Mouse (Mus musculus) small intestine, adult 10 weeks (tissue): Measurements from ENCODE around the gene Gm6408. TPM values are rescaled to one million over a fixed set of nuclear protein-coding genes. Genes with fewer than 3 reads are reported as not detected.

Experiments
- polyA plus RNA-seq: library from polyadenylated mRNA; stranded (reverse); fragments of 350-450 nt; fragmentation: Illumina TruSeq; extraction: RNeasy Lipid Tissue Mini Kit (QIAGEN cat#74804); gene quantifications from one replicate; pipeline ENCODE4 v1.2.3, GENCODE M21; 2014; ENCODE audit warnings: low replicate concordance

The Gm6408 gene
- not detected for polyA plus RNA-seq

GRCm38 (mm10) chr5:146481665-146482064, at the start of gene Gm6408:
Gene Gm6408, plus strand, starts transcription at chr5:146481965.

DNA sequence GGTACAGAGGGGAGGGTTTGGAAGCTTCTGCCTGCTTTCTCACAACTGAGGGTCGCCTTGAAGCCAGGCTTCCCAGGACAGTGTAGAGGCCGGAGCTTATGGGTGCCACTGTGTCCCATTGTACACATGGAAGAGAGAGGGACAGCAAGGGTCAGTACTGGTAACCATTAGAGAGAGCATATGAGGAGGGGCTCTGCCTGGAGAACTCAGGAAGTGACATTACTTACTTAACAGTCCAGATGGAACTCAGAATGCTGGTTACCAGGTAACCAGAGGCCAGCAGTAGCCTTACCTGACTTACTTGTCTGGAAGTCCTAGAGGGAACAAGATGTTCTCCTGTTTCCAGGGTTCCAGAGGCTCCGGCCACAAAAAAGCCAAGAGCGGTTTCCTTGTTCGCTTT, 9.3 kb downstream of the Gm6408 start, which contains the start of gene Gm6370:
TSS of gene Gm6370 (plus strand) at position 301 of the 400 bp plus-strand sequence.

DNA sequence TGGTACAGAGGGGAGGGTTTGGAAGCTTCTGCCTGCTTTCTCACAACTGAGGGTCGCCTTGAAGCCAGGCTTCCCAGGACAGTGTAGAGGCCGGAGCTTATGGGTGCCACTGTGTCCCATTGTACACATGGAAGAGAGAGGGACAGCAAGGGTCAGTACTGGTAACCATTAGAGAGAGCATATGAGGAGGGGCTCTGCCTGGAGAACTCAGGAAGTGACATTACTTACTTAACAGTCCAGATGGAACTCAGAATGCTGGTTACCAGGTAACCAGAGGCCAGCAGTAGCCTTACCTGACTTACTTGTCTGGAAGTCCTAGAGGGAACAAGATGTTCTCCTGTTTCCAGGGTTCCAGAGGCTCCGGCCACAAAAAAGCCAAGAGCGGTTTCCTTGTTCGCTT, 20.3 kb downstream of the Gm6408 start, which contains the start of gene 4930449I24Rik:
TSS of gene 4930449I24Rik (plus strand) at position 301 of the 400 bp plus-strand sequence.

GRCm38 (mm10) chr5:146513823-146514222, 32.1 kb downstream of the Gm6408 start, which contains the start of gene Gm3402:
Gene Gm3402, plus strand, starts transcription at chr5:146514123.

DNA sequence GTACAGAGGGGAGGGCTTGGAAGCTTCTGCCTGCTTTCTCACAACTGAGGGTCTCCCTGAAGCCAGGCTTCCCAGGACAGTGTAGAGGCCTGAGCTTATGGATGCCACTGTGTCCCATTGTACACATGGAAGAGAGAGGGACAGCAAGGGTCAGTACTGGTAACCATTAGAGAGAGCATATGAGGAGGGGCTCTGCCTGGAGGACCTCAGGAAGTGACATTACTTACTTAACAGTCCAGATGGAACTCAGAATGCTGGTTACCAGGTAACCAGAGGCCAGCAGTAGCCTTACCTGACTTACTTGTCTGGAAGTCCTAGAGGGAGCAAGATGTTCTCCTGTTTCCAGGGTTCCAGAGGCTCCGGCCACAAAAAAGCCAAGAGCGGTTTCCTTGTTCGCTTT, 43.7 kb downstream of the Gm6408 start, which contains the start of gene Gm3404:
TSS of gene Gm3404 (plus strand) at position 301 of the 400 bp plus-strand sequence.

Other genes starting within 250 kb of the Gm6408 start
- 2.2 TPM for gene Wasf3, start 97.0 kb upstream of the Gm6408 start, polyA plus RNA-seq
- gene Gm6370, start 9.4 kb downstream of the Gm6408 start, polyA plus RNA-seq = not detected
- gene 4930449I24Rik, start 20.4 kb downstream of the Gm6408 start, polyA plus RNA-seq = not detected
- not detected for gene Gm3402, start 32.2 kb downstream of the Gm6408 start, polyA plus RNA-seq
- not detected for gene Gm3404, start 43.8 kb downstream of the Gm6408 start, polyA plus RNA-seq
- gene Gm3409, start 55.7 kb downstream of the Gm6408 start, polyA plus RNA-seq = not detected
- gene Gm3415, start 74.2 kb downstream of the Gm6408 start, polyA plus RNA-seq = not detected
- not detected for gene Gpr12, start 103.3 kb downstream of the Gm6408 start, polyA plus RNA-seq